Mouse (Mus musculus) 3134 (cell line): ENCODE measurements around the gene Farp2.

ENCODE experiments used
- DNase-seq: peaks from one replicate; pipeline ENCODE4 v3.0.0-alpha.2; 2011; ENCODE audit warnings: low spot score; ENCODE audit not compliant: insufficient read length; ENCODE audit errors: extremely low read depth

Farp2 gene

DNA sequence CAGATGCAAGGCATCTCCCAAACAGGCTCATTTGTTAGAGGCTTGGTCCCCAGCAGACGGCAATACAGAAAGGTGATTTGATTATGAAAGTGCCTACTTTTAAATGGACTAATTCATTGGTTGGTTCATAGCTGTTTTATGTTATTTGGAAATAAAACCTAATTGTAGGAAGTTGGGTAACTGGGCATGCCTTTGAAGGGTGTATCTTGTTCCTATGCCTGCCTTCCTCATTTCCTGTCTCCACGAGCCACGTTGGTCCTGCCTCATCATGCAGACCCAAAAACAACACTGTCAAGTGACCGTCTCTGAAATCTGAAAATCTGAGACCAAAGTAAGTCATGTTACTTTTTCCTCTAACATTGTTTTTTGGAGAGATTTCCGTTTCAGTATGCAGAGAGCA lies 39.5 kb downstream of the Farp2 start:
- DNase-seq: no peak

DNA sequence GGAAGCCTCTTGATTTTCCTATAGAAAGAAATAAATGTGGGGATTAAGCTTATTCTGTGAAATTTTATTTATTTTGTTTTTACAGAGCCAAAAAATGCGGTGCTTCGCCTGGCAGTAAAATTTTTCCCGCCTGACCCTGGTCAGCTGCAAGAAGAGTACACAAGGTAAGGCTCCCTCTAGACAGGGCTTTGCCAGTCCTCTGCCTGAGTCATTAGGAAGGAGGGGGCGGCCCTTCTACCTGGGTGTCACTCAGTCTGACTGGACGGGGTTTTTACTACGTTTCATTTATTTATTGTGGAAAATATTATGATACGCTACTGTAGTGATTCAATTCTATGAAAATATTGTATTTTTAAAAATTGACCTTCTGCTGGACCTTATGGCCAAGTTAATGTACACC lies 51.3 kb downstream of the Farp2 start:
- DNase-seq: no peak

DNA sequence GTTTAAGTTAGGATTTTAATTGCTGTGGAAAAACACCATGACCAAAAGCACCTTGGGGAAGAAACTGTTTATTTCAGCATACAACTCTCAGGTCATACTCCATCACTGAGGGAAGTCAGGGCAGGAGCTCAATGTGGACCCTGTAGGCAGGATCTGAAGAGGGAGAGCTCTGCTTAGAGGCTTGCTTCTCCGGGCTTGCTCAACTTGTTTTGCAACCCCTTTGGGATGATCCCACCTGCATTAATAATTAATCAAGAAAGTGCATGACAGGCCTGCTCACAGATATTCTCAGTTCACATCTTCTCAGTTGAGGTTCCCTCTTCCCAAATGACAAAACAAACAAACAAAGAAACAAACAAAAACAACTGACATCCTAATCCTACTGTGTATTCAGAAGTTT lies 51.8 kb downstream of the Farp2 start:
- no peak for DNase-seq

DNA sequence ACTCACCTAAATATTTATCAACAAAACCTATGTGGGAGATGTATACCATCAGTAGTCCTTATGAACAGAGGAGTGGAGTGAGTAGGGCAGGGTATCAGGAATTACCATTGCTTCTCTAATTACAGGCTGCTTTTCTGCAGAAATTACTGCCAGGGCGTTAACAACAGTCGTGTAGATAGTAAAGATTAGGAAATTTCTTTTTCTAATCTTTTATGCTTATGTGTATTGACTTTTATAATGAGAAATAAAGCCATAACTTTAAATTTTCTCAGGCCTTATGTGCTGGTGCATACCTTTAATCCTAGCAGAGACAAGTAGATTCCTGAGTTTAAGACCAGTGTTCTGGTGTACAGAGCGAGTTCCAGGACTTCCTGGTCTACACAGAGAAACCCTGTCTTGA lies 52.9 kb downstream of the Farp2 start:
- DNase-seq: no peak

DNA sequence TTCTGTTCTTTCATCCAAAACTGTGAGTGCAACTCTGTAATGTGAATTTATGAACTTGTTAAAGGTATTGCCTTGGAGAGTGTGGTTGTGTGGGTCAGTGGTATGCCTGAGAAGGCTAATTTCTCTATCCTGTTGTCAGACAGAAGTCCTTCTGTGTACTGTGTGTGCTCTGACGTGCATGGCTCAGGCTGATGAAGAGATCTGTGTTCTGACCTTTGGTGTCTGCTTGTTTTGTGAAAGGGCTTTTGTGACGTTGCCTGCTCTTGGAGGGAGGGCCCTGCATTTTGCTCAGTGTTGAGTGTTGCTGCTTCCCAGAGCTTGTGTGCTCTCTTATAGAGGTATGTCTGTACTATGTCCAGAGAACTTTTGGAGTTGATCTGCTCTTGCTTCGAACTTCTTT lies 55.1 kb downstream of the Farp2 start:
- no peak for DNase-seq

DNA sequence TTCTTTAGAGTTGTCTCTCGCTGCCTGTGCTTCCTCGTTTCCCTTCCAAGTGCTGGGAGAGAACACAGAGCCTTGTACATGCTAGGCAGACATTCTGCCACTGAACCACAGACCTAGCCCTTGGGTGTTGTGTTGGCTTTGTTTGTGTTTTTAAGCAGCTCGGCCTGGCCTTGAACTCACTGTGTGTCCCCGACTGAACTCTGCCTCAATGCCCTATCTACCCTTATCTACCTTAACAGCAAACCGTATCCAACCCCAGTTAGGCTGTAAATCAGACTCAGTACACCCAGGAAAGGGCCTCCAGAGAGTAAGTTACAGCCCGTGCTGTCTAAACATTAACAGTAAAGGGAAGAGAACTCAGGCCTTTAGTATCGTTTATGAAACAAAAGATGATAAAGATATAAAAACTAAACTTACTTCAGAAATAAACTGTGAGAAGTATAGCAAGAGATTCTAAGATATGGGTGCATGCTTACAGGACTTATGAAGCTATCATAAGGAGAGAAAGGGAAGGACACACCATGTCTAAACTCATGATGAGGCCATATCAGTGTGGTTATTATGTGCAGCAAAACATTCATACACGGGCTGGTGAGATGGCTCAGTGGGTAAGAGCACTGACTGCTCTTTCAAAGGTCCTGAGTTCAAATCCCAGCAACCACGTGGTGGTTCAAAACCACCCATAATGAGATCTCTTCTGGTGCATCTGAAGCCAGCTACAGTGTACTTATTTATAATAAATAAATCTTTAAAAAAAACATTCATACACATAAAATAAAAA lies 56.0 kb downstream of the Farp2 start:
- DNase-seq: no peak

DNA sequence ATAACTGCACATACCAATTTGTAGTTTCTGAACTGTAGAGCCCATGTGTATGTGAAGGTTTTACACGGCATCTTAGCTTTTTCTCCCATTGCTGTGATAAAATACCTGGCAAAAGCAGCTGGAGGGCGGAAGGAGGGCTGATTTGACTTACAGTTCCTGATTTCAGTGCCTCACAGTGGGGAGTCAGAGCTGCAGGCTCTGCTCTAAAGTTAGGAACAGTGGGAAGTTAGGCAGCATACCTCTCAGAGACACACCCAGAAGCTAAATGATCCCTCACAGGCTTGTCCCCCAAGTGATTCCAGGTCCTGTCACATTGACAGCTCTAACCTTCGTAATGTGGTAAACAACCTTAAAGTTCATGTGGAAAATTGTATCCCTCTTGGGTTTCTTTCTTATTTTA lies 65.2 kb downstream of the Farp2 start:
- DNase-seq: no peak

DNA sequence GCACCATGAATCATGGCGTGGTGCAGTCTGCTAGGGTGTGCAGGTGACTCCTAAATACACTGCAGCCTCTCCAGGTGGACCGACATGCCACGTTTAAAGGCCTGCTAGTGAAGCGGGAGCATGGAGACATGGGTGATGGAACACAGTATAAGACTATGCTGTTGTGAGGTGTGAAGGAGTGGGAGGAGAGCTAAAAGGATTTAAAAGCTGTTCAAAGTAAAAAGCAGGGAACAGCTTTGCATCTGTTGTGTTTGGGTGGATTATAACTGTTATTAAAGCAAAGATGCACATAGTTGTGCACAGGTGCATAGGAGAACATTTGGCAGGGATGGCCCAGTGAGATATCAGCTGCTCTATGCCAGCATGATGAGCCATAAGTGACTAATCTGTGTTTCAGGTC lies 66.0 kb downstream of the Farp2 start:
- no peak for DNase-seq

DNA sequence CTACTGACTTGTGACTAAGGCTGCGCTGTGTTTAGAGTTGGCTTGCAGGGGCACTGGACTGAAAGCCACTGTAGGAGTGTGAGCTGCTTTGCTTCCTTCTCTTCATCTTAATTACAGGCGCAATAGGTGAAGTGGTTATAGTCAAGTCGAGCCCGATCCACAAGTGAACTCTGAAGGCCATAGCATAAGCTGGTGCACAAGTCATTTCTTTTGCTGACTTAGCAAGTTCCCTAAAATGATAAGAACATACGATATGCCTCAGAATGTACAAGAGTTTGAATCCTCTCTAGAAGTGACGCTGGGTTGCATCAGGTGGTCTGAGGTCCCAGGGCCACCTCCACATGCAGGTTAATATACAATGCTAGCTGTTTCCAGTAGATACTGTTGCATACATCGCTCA lies 69.7 kb downstream of the Farp2 start:
- DNase-seq: no peak

DNA sequence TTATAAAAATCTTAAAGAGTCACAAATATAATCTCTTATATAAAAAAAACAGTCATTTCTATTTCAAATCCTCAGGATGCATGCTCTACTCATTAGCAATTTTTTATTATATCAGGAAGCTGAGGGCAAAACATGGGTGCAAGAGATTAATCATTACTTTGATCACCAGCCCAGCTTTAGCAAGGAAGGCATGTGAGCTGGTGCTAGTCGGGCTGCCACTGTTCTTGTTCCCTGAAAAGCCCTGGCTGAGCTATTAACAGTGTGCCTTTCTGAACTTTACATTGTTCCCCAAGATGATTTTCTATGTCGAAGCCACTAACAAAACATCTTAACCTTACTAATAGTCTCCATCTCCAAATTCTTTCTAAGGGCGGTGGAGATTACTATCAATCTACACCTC lies 76.5 kb downstream of the Farp2 start:
- DNase-seq: no peak

DNA sequence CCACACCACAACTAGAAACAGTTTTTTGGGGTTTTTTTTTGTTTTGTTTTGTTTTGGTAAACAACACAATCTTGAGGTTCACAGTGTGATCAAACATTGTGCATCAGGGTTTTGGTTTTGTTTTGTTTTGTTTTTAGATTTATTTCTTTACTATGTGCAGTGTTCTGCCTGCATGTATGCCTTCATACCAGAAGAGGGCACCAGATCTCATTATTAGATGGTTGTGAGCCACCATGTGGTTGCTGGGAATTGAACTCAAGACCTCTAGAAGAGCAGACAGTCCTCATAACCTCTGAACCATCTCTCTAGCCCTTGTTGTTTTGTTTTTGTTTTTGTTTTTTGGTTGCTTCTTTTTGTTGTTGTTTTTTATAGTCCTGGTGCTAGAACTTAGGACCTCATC lies 82.1 kb downstream of the Farp2 start:
- no peak for DNase-seq

DNA sequence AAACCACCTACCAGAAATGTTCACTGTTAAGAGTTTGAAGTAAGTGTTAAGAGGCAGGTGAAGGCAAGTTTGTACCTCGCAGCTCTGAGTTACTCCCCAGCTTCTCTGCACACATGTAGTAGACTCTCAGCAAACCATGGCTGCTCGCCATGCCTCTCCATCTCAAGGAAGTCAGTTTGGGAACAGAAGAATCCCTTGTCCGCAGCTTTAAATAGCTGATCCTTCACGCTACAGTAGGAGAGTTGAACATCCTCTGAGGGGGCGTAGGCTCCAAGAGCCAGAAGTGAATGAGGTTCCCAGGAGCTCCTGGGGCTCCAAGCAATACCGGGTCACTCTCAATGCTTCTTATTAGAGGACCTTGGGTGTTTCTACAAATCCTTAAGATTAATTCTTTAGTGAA lies 84.0 kb downstream of the Farp2 start:
- no peak for DNase-seq

DNA sequence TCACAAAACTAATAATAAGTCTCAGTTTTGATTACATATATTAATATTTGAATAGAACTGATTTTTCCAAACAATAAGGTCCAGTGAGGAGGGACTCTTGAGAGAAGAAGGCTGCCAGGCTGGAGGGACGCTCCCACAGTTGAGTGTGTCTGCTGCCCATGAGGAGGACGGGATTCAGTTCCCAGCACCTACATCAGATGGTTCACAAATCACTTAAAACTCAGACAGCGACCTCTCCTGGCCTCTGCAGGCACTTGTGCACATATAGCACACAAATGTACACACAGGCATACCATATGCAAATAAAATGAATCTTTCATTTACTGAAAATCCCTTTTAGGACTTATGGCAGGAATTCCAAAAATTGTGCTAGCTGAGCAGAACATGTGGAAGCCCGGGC lies 91.0 kb downstream of the Farp2 start:
- DNase-seq: no peak

DNA sequence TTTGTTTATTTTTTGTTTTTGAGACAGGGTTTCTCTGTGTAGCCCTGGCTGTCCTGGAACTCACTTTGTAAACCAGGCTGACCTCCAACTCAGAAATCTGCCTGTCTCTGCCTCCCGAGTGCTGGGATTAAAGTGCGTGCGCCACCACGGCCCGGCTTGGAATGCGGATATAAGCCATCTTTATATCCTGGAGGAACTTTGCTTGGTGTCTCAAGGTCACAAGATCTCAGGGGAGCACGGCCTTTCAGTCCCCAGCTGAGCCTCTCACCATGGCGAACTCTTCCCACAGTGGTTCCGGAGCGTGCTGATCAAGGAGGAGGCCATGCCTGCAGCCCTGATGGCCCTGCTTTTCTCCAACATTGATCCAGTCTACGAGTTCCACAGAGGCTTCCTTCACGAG lies 92.0 kb downstream of the Farp2 start:
- no peak for DNase-seq

DNA sequence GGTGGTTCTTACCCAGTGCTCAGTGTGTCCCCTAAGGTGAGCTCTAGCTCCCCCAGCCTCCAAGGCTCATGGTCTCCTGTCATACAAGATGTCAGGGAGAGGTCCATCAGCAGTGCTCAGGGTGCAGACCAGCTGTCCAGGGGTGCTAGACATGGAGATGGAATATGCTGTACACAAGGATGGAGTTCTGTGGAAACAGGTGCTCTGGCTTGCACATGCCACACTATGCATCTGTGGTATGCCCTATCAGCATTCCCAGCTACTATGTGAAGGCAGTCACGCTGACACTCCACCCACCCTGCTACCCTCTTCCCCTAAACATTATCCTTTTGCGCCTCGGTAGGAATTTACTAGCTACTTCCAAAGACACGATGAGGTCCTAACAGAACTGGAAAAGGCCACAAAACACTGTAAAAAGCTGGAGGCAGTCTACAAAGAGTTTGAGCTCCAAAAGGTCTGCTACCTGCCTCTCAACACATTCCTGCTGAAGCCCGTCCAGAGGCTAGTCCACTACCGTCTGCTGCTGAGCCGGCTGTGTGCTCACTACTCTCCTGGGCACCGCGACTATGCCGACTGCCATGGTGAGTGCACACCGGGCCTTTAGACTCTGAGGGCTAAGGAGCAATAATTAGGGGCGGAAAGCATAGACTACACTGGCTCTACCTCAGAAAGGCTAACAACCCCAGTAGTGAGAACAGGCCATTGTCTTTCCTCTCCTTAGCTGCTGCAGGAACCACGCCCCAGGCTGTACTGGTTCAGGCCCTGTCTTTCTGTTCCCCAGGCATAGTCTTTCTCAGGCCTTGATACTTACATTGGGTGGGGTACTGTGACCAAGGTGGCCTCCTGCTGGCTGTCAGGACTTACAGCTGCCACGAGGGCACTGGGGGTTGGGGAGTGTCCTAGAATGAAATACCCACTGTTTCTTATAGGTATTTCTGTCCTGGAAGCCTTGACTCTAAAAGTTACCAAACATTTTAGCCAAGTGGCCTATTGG lies 95.5 kb downstream of the Farp2 start:
- no peak for DNase-seq

DNA sequence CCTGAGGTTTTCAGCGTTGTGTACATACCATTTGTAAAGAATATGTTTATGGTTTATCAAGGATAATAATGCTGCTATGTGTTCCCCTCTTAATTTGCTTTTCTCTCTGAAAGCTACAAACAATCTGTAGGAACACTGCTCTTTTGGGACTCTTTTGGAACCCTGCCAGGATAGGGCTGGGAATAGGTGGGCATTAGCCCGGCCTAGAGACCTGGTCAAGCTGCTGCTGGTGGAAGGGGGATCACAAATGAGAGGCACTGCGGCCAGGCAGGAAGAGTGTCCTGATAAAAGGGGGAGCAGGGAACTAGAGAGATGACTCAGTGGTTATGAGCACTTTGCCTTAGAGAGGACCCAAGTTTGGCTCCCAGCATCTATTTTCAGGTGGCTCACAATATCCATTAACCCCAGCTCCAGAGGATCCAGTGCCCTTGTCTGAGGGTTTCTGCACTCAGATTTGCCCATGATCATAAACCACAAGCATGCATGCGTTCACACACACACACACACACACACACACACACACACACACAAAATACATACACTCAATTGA lies 96.9 kb downstream of the Farp2 start:
- no peak for DNase-seq

DNA sequence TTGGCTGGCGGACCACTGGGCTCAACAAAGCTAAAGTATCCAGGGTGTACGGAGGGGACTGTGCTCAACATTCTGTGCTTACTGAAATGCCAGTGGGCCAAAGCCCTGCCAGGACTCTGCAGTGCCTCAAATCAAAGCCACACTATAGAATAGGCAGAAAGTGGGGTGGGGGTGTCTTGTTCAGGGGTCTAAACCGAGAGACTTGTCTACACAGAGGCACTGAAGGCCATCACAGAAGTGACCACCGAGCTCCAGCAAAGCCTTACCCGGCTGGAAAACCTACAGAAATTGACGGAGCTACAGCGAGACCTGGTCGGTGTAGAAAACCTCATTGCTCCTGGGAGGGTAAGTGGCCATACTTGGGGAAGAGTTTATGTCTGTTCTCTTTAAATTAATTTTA lies 97.9 kb downstream of the Farp2 start:
- no peak for DNase-seq

DNA sequence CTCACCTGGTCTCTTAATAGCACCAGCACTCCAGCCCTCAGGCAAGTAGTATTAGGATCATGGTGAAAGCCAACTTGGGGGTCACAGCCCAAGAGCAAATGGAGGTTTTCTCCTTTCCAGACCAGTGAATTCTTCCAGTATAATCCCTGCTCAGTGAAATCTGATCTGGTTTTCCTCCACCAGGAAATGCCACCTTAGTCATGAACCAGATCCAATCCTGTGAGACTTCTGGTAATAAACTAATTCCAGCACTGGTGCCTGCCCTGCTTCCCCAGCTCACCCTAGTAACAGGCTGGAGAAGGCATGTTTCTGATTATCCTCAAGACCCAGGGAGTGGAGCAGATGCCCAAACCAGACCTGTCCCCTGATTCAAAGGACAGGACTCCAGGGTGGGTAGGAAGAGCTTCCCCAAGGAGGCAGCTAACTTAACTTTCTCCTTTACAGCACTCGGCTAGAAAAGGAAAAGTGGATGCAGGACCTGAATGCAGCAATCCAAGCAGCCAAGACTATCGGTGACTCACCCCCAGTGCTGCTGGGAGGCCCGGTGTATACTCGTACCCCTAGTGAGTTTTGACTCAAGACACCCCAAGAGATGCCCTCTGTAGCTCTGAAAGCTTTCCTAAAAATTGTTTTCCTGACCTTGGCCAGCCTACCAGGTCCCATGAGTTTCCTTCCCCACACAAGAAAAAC lies 106.3 kb downstream of the Farp2 start:
- no peak for DNase-seq

DNA sequence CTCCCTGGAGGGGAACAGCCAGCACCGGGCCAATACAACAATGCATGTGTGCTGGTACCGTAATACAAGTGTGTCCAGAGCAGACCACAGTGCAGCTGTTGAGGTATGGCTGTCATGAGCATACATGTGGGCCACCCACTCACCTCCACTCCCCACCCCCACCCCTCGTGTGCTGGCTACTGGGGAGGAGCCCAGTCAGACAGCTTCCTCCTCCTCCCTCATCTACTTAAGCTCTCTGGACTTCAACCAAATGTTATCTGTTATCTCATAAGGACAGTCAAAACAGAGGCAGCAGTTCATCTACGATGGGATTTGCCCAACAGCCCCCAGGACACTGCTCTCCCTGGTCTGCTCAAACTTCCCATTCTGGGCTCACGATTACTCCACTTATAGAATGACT lies 107.1 kb downstream of the Farp2 start:
- no peak for DNase-seq

DNA sequence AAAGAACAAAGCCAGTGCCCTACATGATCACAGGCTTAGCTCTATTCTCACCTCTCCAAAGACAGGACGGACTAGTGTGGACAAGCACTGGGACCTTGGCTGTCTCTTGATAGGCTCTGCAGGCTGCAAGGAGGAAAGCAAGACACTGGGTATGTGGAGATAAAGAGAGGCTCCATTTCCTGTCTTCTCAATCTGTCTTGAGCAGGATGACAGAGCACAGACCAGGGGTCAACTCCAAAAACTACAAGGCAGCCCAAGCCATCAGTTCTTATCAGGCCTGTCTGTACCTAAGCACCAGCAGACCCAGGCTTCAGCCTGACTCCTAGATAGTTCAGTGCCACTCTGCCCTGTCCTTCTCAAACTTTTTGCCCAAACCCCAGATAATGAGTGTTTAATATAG lies 112.6 kb downstream of the Farp2 start:
- no peak for DNase-seq

DNA sequence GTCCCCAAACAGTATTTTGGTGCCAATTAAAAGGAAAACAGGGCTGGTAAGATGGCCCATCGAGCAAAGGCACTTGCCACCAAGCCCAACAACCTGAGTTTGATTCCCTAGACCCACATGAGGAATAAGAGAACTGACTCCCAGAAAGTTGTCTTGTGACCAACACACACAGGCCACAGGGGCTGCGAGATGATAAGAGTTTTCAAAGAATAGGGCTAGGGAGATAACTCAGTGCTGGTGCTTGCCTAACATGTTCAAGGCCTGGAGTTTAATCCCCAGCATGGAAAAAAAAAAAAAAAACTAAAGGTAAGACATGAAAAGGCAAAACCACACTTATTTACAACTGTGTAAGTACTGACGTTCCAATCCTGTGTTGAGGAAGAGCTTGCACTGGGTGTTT lies 118.9 kb downstream of the Farp2 start:
- DNase-seq: no peak
